Mouse (Mus musculus) CD4-positive, CD25-positive, alpha-beta regulatory T cell, adult 4 months (primary cell): ENCODE results near the gene Pbld2. TPM values are rescaled to one million over a fixed set of nuclear protein-coding genes. Genes with fewer than 3 reads are reported as not detected.

Source experiments
- ATAC-seq: one replicate; pipeline ENCODE4 v1.8.0; 2017
- polyA plus RNA-seq, 2 experiments: library from polyadenylated mRNA; unstranded; fragments of 100-300 nt; shearing (Covaris generic); gene quantifications; one replicate each; pipeline ENCODE4 v1.2.1; 2017

Gene Pbld2
- polyA plus RNA-seq, 2 experiments from 2014 or later: 0.46 to 0.95 TPM

- no peak for ATAC-seq
Observed at GRCm38 (mm10) chr10:63064516-63064915, 40.4 kb downstream of the Pbld2 start.

- ATAC-seq: no peak
Observed at GRCm38 (mm10) chr10:63065561-63065960, 41.4 kb downstream of the Pbld2 start.

GRCm38 (mm10) chr10:63065988-63066387, 41.9 kb downstream of the Pbld2 start:
- peak; percentile 85 for ATAC-seq

GRCm38 (mm10) chr10:63086304-63086703, 62.2 kb downstream of the Pbld2 start:
- no peak for ATAC-seq

- ATAC-seq: no peak
Observed at GRCm38 (mm10) chr10:63089103-63089757, 65.1 kb downstream of the Pbld2 start.

GRCm38 (mm10) chr10:63089758-63090571, 65.8 kb downstream of the Pbld2 start:
- no peak for ATAC-seq

GRCm38 (mm10) chr10:63091915-63092314, 67.8 kb downstream of the Pbld2 start:
- ATAC-seq: no peak

GRCm38 (mm10) chr10:63092616-63093550, 68.8 kb downstream of the Pbld2 start:
- ATAC-seq: no peak

- ATAC-seq: no peak
Observed at GRCm38 (mm10) chr10:63096757-63097156, 72.6 kb downstream of the Pbld2 start.

- ATAC-seq: no peak
Observed at GRCm38 (mm10) chr10:63098191-63098590, 74.1 kb downstream of the Pbld2 start.

GRCm38 (mm10) chr10:63099521-63099920, 75.4 kb downstream of the Pbld2 start, which contains the start of gene Atoh7:
Gene Atoh7, plus strand, starts transcription at chr10:63099651.
- ATAC-seq: no peak

GRCm38 (mm10) chr10:63099941-63100562, 75.9 kb downstream of the Pbld2 start:
- no peak for ATAC-seq

- no peak for ATAC-seq
Observed at GRCm38 (mm10) chr10:63100657-63101056, 76.5 kb downstream of the Pbld2 start.

Other genes starting within 250 kb of the Pbld2 start
- gene Ccar1, start 232.0 kb upstream of the Pbld2 start, polyA plus RNA-seq: 100 to 1,000 TPM; 113 to 124 TPM
- gene Tet1, start 115.3 kb upstream of the Pbld2 start, polyA plus RNA-seq: 1 to 10 TPM; 6.9 to 7.2 TPM
- gene Slc25a16, start 103.7 kb upstream of the Pbld2 start, polyA plus RNA-seq: 1 to 10 TPM; 2.9 to 3.4 TPM
- gene Dna2, start 77.3 kb upstream of the Pbld2 start, polyA plus RNA-seq: 1 to 10 TPM; 2.0 to 3.0 TPM
- gene Rufy2, start 44.1 kb upstream of the Pbld2 start, polyA plus RNA-seq: 10 to 100 TPM; 41.0 to 52.8 TPM
- gene Hnrnph3, start 98 bp upstream of the Pbld2 start, polyA plus RNA-seq: 100 to 1,000 TPM; 101 to 116 TPM
- under 1 TPM in 1 of 2 experiments, not detected in 1; 0.13 TPM for gene Pbld1, start 35.8 kb downstream of the Pbld2 start, polyA plus RNA-seq
- gene Atoh7, start 75.3 kb downstream of the Pbld2 start, polyA plus RNA-seq: not detected
- not detected for gene Mypn, start 179.6 kb downstream of the Pbld2 start, polyA plus RNA-seq
- 100 to 1,000 TPM in 1 of 2 experiments, 10 to 100 TPM in 1; 70.4 to 105 TPM for gene Herc4, start 219.5 kb downstream of the Pbld2 start, polyA plus RNA-seq